Mouse (Mus musculus) kidney, adult 2 months (tissue): ENCODE data around the gene Lurap1. TPM values are rescaled to one million over a fixed set of nuclear protein-coding genes. Genes with fewer than 3 reads are reported as not detected.

Experiments
- DNase-seq: peaks from one replicate; pipeline ENCODE4 v3.0.0; 2021
- H3K27ac ChIP-seq: fragments of 200-500 bp; 2 replicates; pipeline ENCODE4 v1.5.1; 2012; ENCODE audit warnings: low read depth, low read length, control low read depth, inconsistent platforms; ENCODE audit not compliant: insufficient read depth
- H3K27me3 ChIP-seq: fragments of 200-500 bp; replicated peaks from 2 replicates; pipeline ENCODE4 v1.6.1; 2012; ENCODE audit warnings: mild to moderate bottlenecking, moderate library complexity, low read length, inconsistent platforms; ENCODE audit not compliant: control insufficient read depth, insufficient read depth
- H3K36me3 ChIP-seq: fragments of 200-500 bp; 2 replicates; pipeline ENCODE4 v1.6.1; 2012; ENCODE audit warnings: mild to moderate bottlenecking, moderate library complexity, low read length, inconsistent platforms; ENCODE audit not compliant: control insufficient read depth, insufficient read depth
- H3K4me1 ChIP-seq: fragments of 200-500 bp; 2 replicates; pipeline ENCODE4 v1.6.1; 2011; ENCODE audit warnings: low read length; ENCODE audit not compliant: control insufficient read depth, insufficient read depth
- H3K4me3 ChIP-seq: fragments of 200-500 bp; 2 replicates; pipeline ENCODE4 v1.5.1; 2011; ENCODE audit warnings: mild to moderate bottlenecking, low read depth, low read length, control low read depth; ENCODE audit not compliant: insufficient read depth
- CTCF ChIP-seq: fragments of 200-500 bp; conservative IDR thresholded peaks from 2 replicates; pipeline ENCODE4 v1.5.1; 2011; ENCODE audit warnings: low read depth, mild to moderate bottlenecking, control low read depth, low read length, moderate library complexity, mixed read lengths; ENCODE audit not compliant: insufficient read depth, insufficient read length
- POLR2A ChIP-seq: fragments of 200-500 bp; IDR thresholded peaks from one replicate; pipeline ENCODE4 v1.6.1; 2011; ENCODE audit warnings: low read depth, low read length, control low read depth
- WGBS: fragments of 180-500 bp; shearing (Covaris S2); methylation state at CpG from one replicate; pipeline ENCODE4 v1.1.7; 2018; 5-methylcytosine and 5-hydroxymethylcytosine counted together
- polyA plus RNA-seq: library from polyadenylated mRNA; depleted of rRNA; stranded (reverse); fragments of >200 nt; gene quantifications from 2 replicates; pipeline ENCODE4 v1.2.3, GENCODE M21; 2012; rRNA removed

Lurap1 gene
- 6.3 and 6.5 TPM in 2 replicates for polyA plus RNA-seq

DNA sequence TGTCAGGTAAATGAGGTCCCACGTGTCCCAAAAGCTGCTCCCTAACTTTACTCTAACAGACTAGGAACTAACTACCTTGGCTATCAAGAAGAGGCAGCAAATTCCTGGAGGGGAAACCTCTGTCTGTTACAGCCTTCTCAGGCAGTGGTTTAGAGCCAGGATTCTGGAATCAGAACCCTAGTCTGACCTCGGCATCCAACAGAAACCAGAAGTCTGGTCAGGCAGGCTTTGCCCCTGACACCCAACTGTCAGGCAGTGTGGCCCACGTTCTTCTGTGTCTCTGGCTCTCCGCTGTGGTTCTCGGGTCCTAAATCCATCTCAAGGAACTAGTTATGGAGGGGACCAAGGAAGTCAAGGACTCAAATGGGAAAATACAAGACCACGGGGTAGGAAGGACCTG is at the start of gene Lurap1:
Gene Lurap1 (minus strand): TSS at position 101 of the 400 bp plus-strand sequence.
- H3K4me1 ChIP-seq: peaks cover 6% of the 10 kb centered on the region; the same call in 1 of the 2 replicates
- H3K36me3 ChIP-seq: no peaks in the 10 kb centered on the region; the same call in 1 of the 2 replicates
- peak within 1 kb of the TSS; percentile 79 for H3K4me3 ChIP-seq
- no peak for DNase-seq
- TF ChIP-seq POLR2A: no peak
- no peak for TF ChIP-seq CTCF
- 57% methylated on average over 6 of the region's 6 CpGs for WGBS
- peak within 1 kb of the TSS; percentile 95 for H3K27ac ChIP-seq
- no peaks in the 10 kb centered on the region for H3K27me3 ChIP-seq

- WGBS: 81% methylated on average over 2 of the region's 2 CpGs
- no peak for TF ChIP-seq POLR2A
- peak; percentile 30; the same call in 1 of the 2 replicates for TF ChIP-seq CTCF
- H3K4me3 ChIP-seq: no peak overlapping the region
- no peaks in the 10 kb centered on the region for H3K36me3 ChIP-seq
- no peaks in the 10 kb centered on the region for H3K4me1 ChIP-seq
- H3K27me3 ChIP-seq: no peaks in the 10 kb centered on the region
- DNase-seq: no peak
- H3K27ac ChIP-seq: no peak overlapping the region
These were observed 47.3 kb upstream of the Lurap1 start for GRCm38 (mm10) chr4:116198422-116198821.

DNA sequence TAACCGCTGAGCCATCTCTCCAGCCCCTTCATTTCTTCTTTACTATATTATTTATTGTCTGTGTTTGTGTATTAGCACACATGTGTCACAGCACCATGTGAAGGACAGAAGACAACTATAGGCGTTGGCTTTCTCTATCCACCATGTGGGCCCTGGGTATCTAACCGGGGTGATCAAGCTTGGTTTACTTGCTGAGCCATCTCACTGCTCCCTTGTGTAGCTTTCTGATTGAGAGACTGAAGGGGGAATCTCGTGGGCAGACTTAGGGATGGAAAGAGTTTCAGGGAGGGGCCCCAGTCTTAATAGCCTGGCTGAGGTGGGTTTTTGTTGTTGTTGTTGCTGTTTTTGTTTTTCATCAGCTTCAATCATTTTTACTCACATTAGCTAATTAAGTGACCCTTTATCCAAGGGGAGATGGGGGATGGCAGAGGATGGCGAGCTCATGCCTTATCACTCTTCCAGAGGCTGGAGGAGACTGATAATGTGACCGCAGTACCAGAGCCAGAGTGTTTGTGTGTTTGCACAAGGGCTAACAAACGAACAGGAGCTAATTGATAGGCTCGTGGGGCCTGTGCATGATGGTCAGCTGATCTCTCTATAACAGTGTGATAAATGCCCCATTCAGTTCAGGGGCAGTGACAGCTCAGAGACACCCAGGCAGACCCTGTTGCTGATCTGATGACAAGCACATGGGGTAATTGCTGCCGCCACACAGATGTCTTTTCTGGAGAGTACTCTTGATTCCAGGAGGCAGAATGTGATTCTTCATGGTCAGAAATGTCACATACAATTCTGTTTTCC is 42.6 kb upstream of the Lurap1 start:
- Histone ChIP-seq H3K27ac (no peak overlapping the region), H3K4me3 (no peak overlapping the region), H3K27me3 (no peaks in the 10 kb centered on the region), H3K36me3 (no peaks in the 10 kb centered on the region), H3K4me1 (no peaks in the 10 kb centered on the region)
- 79% methylated on average over 9 of the region's 9 CpGs for WGBS
- TF ChIP-seq CTCF (no peak), POLR2A (no peak)
- no peak for DNase-seq

DNA sequence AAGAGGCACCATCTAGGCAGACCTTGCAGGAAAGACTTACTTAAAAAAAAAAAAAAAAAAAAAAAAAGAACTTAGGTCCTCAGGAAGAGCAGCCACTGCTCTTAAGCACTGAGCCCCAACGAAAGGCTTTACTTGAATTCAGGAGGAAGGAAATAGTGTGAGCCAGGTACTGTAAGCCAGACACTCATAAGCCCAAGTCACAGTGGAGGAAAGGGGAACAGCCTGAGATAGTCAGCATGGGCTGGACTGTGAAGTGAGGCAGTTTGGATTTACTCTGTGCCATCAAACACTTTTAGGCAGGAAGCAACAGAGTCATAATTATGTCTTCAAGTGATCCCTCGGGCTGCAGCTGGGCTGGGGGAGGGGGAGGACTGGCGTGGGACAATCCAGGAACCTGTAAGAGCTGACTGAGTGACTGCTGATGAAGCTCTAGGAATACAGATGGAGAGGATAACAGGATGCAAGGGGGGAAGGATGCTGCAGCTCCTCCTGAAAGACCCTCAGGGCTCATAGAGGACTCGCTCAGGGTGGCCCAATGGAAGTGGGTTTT is 41.2 kb upstream of the Lurap1 start:
- Histone ChIP-seq H3K4me3 (no peak overlapping the region), H3K27me3 (no peaks in the 10 kb centered on the region), H3K4me1 (no peaks in the 10 kb centered on the region), H3K36me3 (no peaks in the 10 kb centered on the region), H3K27ac (no peak overlapping the region)
- DNase-seq: peak; percentile 28
- TF ChIP-seq POLR2A (no peak), CTCF (no peak)
- WGBS: 41% methylated on average over 4 of the region's 4 CpGs

DNA sequence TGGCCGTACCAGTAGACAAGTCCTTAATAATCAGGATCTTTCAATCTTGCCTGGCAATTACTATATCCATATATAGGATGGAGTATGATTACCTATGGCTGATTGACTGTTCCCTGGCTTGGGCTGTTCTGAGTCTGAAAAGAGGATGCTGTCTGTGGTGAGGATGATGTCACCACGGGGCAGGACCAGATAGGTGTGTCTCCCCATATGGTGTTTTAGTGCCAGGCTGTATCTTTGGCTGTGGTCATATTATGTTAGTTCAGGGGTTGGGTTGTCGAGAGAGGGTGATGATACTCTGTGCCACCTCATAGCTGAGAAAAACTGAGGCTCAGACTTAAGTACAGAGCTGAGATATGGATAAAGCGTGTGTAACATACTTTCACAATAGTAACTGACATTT is 33.9 kb upstream of the Lurap1 start:
- no peaks in the 10 kb centered on the region for H3K27me3 ChIP-seq
- H3K27ac ChIP-seq: no peak overlapping the region
- no peak overlapping the region for H3K4me3 ChIP-seq
- TF ChIP-seq CTCF: no peak
- TF ChIP-seq POLR2A: no peak
- no peaks in the 10 kb centered on the region for H3K36me3 ChIP-seq
- WGBS: 88% methylated on average over 4 of the region's 4 CpGs
- H3K4me1 ChIP-seq: no peaks in the 10 kb centered on the region
- DNase-seq: no peak

DNA sequence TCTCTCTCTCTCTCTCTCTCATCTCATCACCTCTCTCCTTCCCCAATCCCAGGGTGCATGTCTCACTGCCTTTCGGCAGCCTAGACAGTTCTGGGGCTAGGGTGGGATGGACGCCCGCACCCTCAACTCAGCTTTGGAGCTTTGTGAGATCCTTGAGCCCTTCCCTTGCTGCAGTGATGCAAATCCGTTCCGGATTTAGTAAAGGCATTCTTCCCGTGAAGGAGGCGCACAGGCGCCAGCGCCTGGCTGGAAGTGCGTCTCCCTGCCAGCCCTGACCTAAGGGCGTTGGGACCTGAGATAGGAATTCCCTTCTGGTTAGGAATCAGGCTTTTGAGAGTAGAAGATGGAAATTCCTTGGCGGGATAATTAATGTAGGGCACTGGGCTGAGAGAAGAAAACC is 31.6 kb upstream of the Lurap1 start:
- TF ChIP-seq CTCF: no peak
- TF ChIP-seq POLR2A: no peak
- Histone ChIP-seq H3K27ac (peak overlapping the region; percentile 87), H3K4me1 (no peaks in the 10 kb centered on the region), H3K36me3 (no peaks in the 10 kb centered on the region), H3K27me3 (no peaks in the 10 kb centered on the region), H3K4me3 (no peak overlapping the region)
- DNase-seq: peak; percentile 70
- WGBS: 26% methylated on average over 12 of the region's 12 CpGs

- TF ChIP-seq CTCF (no peak), POLR2A (no peak)
- DNase-seq: no peak
- Histone ChIP-seq H3K36me3 (no peaks in the 10 kb centered on the region), H3K4me1 (peaks cover 3% of the 10 kb centered on the region; the same call in 1 of the 2 replicates), H3K27me3 (no peaks in the 10 kb centered on the region), H3K4me3 (no peak overlapping the region), H3K27ac (no peak overlapping the region)
- 73% methylated on average over 3 of the region's 3 CpGs for WGBS
These were observed 30.9 kb upstream of the Lurap1 start for GRCm38 (mm10) chr4:116182079-116182478.
